Mouse (Mus musculus) liver, adult 2 months (tissue): ENCODE data around the gene Zc3h7b.

Experiments
- CTCF ChIP-seq: fragments of 200-500 bp; IDR thresholded peaks from 2 replicates; pipeline ENCODE4 v1.5.1; 2011; ENCODE audit warnings: low read depth, low read length, control low read depth
- POLR2A ChIP-seq: fragments of 200-500 bp; IDR thresholded peaks from 2 replicates; pipeline ENCODE4 v1.6.1; 2011; ENCODE audit warnings: low read length, control low read depth; ENCODE audit not compliant: insufficient read depth; ENCODE audit errors: extremely low read depth

- TF ChIP-seq CTCF, result no peak
- no peak for TF ChIP-seq POLR2A
Observed at GRCm38 (mm10) chr15:81842275-81842674, 97.4 kb downstream of the Zc3h7b start.
